Mouse (Mus musculus): ENCODE results near the gene Banf2. TPM values are rescaled to one million over a fixed set of nuclear protein-coding genes. Genes with fewer than 3 reads are reported as not detected.

The Banf2 gene
- polyA plus RNA-seq, 1 experiment from 2014 or later = not detected

DNA sequence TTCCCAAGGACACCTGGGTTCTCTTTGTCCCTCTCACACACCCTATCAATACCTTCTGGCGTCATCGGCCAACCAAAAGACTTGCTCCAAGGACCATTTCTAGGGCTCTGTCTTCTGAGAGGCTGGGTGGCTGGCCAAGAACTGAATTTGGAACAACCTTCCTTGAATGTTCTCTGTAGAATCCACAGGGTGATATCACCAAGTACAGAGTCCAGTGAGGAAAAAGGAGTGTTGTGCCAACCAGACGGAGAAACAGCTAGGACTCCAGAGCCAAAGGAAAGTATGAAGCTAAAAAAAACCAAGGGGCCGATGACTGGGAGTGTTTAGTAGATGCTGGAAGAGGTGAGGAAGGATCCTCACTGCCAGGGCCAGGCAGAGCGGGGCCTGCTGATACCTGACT lies 74.5 kb downstream of the Banf2 start:
- Histone ChIP-seq H3K36me3 (ENCODE audit: control insufficient read depth, insufficient read depth) (no peaks in the 10 kb centered on the region), H3K4me2 (ENCODE audit: low read depth, low read length) (no peak overlapping the region), H3K9ac (ENCODE audit: low read depth, low read length) (no peak overlapping the region), H3K4me1 (ENCODE audit: control insufficient read depth, low read depth, low read length) (no peaks in the 10 kb centered on the region), H3K9me3 (replicated peaks; ENCODE audit: control insufficient read depth, low read length) (no peaks in the 10 kb centered on the region), H3K27ac (ENCODE audit: low read length) (no peak overlapping the region), H3K4me3 (ENCODE audit: low read depth, low read length) (no peak overlapping the region), H3K27me3 (ENCODE audit: control insufficient read depth, insufficient read depth, low read depth, low read length) (no peaks in the 10 kb centered on the region)
- WGBS (ENCODE audit: insufficient replicate concordance) = 58% methylated on average over 5 of the region's 5 CpGs
- ATAC-seq (ENCODE audit: low read depth) = no peak

DNA sequence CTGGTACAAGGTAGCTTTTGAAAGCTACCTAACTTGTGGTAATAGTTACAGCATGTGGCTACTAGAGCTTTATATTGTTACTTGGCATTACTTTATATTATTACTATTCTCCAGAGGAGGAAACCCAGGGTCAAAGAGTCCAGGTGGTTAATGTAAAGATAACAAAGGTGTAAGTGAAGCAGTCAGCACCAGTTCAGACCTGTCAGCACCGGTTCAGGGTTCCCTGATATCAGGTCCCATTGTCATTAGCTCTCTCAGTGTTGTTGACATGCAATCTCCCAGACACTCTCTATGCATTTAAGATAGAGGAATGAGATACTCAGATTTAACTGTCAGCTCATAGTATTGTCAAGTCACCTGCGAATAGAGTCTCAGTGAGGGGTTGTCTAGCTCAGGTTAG lies 75.0 kb downstream of the Banf2 start:
- WGBS (ENCODE audit: insufficient replicate concordance) = 55% methylated on average over 2 of the region's 2 CpGs
- Histone ChIP-seq H3K4me1 (ENCODE audit: control insufficient read depth, low read depth, low read length) (no peaks in the 10 kb centered on the region), H3K27me3 (ENCODE audit: control insufficient read depth, insufficient read depth, low read depth, low read length) (no peaks in the 10 kb centered on the region), H3K4me3 (ENCODE audit: low read depth, low read length) (no peak overlapping the region), H3K9me3 (replicated peaks; ENCODE audit: control insufficient read depth, low read length) (no peaks in the 10 kb centered on the region), H3K9ac (ENCODE audit: low read depth, low read length) (no peak overlapping the region), H3K27ac (ENCODE audit: low read length) (no peak overlapping the region), H3K36me3 (ENCODE audit: control insufficient read depth, insufficient read depth) (no peaks in the 10 kb centered on the region), H3K4me2 (ENCODE audit: low read depth, low read length) (no peak overlapping the region)
- ATAC-seq (ENCODE audit: low read depth) = no peak

- no peak overlapping the region for H3K27ac ChIP-seq (ENCODE audit: low read length)
- 39% methylated on average over 3 of the region's 3 CpGs for WGBS (ENCODE audit: insufficient replicate concordance)
- no peaks in the 10 kb centered on the region for H3K4me1 ChIP-seq (ENCODE audit: control insufficient read depth, low read depth, low read length)
- no peak overlapping the region for H3K4me2 ChIP-seq (ENCODE audit: low read depth, low read length)
- H3K9me3 ChIP-seq (replicated peaks; ENCODE audit: control insufficient read depth, low read length) = no peaks in the 10 kb centered on the region
- H3K27me3 ChIP-seq (ENCODE audit: control insufficient read depth, insufficient read depth, low read depth, low read length) = no peaks in the 10 kb centered on the region
- H3K36me3 ChIP-seq (ENCODE audit: control insufficient read depth, insufficient read depth) = no peaks in the 10 kb centered on the region
- no peak for ATAC-seq (ENCODE audit: low read depth)
- H3K4me3 ChIP-seq (ENCODE audit: low read depth, low read length) = no peak overlapping the region
- H3K9ac ChIP-seq (ENCODE audit: low read depth, low read length) = no peak overlapping the region
Observed at GRCm38 (mm10) chr2:144108376-144108775, 75.5 kb downstream of the Banf2 start.

DNA sequence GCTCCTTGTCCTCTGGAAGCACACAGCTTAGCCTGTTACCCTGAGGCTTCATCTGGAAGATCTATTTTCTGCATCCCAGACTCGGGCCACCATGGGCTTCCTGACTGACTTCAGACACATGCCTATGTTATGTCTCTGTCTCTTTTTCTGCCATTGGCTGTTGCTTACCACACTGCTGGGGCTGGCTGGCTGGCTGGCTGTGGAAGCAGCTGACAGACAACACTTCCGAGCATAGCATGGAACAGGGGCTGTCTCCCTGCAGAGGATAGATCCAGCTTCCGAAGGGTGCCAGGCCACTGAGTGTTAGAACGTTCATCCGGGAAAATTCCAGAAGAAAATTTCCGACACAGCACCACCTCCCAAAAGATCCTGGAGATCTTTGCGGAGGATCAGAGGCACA lies 79.1 kb downstream of the Banf2 start:
- WGBS (ENCODE audit: insufficient replicate concordance) = 63% methylated on average over 7 of the region's 7 CpGs
- H3K27me3 ChIP-seq (ENCODE audit: control insufficient read depth, insufficient read depth, low read depth, low read length) = no peaks in the 10 kb centered on the region
- H3K4me3 ChIP-seq (ENCODE audit: low read depth, low read length) = no peak overlapping the region
- H3K36me3 ChIP-seq (ENCODE audit: control insufficient read depth, insufficient read depth) = no peaks in the 10 kb centered on the region
- H3K9me3 ChIP-seq (replicated peaks; ENCODE audit: control insufficient read depth, low read length) = no peaks in the 10 kb centered on the region
- no peak for ATAC-seq (ENCODE audit: low read depth)
- H3K4me2 ChIP-seq (ENCODE audit: low read depth, low read length) = no peak overlapping the region
- no peak overlapping the region for H3K27ac ChIP-seq (ENCODE audit: low read length)
- no peaks in the 10 kb centered on the region for H3K4me1 ChIP-seq (ENCODE audit: control insufficient read depth, low read depth, low read length)
- H3K9ac ChIP-seq (ENCODE audit: low read depth, low read length) = no peak overlapping the region

- 14% methylated on average over 5 of the region's 5 CpGs for WGBS (ENCODE audit: insufficient replicate concordance)
- Histone ChIP-seq H3K4me1 (ENCODE audit: control insufficient read depth, low read depth, low read length) (no peaks in the 10 kb centered on the region), H3K9me3 (replicated peaks; ENCODE audit: control insufficient read depth, low read length) (no peaks in the 10 kb centered on the region), H3K9ac (ENCODE audit: low read depth, low read length) (no peak overlapping the region), H3K36me3 (ENCODE audit: control insufficient read depth, insufficient read depth) (no peaks in the 10 kb centered on the region), H3K4me3 (ENCODE audit: low read depth, low read length) (no peak overlapping the region), H3K27me3 (ENCODE audit: control insufficient read depth, insufficient read depth, low read depth, low read length) (no peaks in the 10 kb centered on the region), H3K27ac (ENCODE audit: low read length) (no peak overlapping the region), H3K4me2 (ENCODE audit: low read depth, low read length) (no peak overlapping the region)
- ATAC-seq (ENCODE audit: low read depth) = no peak
Observed at GRCm38 (mm10) chr2:144112666-144113065, 79.8 kb downstream of the Banf2 start.

- no peak for ATAC-seq (ENCODE audit: low read depth)
- H3K9me3 ChIP-seq (replicated peaks; ENCODE audit: control insufficient read depth, low read length) = no peaks in the 10 kb centered on the region
- no peaks in the 10 kb centered on the region for H3K36me3 ChIP-seq (ENCODE audit: control insufficient read depth, insufficient read depth)
- no peak overlapping the region for H3K4me3 ChIP-seq (ENCODE audit: low read depth, low read length)
- H3K9ac ChIP-seq (ENCODE audit: low read depth, low read length) = no peak overlapping the region
- H3K27me3 ChIP-seq (ENCODE audit: control insufficient read depth, insufficient read depth, low read depth, low read length) = no peaks in the 10 kb centered on the region
- no peak overlapping the region for H3K27ac ChIP-seq (ENCODE audit: low read length)
- H3K4me1 ChIP-seq (ENCODE audit: control insufficient read depth, low read depth, low read length) = no peaks in the 10 kb centered on the region
- WGBS (ENCODE audit: insufficient replicate concordance) = 56% methylated on average over 2 of the region's 2 CpGs
- no peak overlapping the region for H3K4me2 ChIP-seq (ENCODE audit: low read depth, low read length)
Observed at GRCm38 (mm10) chr2:144118061-144118460, 85.2 kb downstream of the Banf2 start.

GRCm38 (mm10) chr2:144120186-144120823 lies 87.4 kb downstream of the Banf2 start:
- Histone ChIP-seq H3K27me3 (ENCODE audit: control insufficient read depth, insufficient read depth, low read depth, low read length) (no peaks in the 10 kb centered on the region), H3K9me3 (replicated peaks; ENCODE audit: control insufficient read depth, low read length) (no peaks in the 10 kb centered on the region), H3K9ac (ENCODE audit: low read depth, low read length) (no peak overlapping the region), H3K27ac (ENCODE audit: low read length) (no peak overlapping the region), H3K4me1 (ENCODE audit: control insufficient read depth, low read depth, low read length) (no peaks in the 10 kb centered on the region), H3K4me2 (ENCODE audit: low read depth, low read length) (no peak overlapping the region), H3K36me3 (ENCODE audit: control insufficient read depth, insufficient read depth) (no peaks in the 10 kb centered on the region), H3K4me3 (ENCODE audit: low read depth, low read length) (no peak overlapping the region)
- ATAC-seq (ENCODE audit: low read depth) = no peak
- WGBS (ENCODE audit: insufficient replicate concordance) = 55% methylated on average over 7 of the region's 7 CpGs

DNA sequence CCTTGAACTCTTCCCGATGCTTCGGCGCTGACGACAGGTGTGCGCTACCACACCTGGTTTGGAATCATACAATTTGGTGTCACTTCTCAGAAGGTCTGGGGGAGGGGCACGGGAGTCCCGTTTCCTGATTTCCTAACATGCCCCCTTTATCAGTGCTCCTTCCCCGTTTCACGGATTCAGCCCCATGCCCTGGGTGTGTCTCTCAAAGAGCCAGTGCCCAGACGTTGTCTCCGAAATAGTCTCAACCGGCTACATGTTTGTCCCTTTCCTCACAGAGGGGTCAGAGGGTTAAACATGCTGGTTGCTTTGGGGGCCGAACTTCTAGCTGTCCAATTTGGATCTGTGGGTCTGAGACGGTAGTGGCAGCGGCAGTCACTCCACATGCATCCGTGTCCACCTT lies 89.2 kb downstream of the Banf2 start:
- Histone ChIP-seq H3K27me3 (ENCODE audit: control insufficient read depth, insufficient read depth, low read depth, low read length) (no peaks in the 10 kb centered on the region), H3K4me2 (ENCODE audit: low read depth, low read length) (no peak overlapping the region), H3K9ac (ENCODE audit: low read depth, low read length) (no peak overlapping the region), H3K27ac (ENCODE audit: low read length) (no peak overlapping the region), H3K9me3 (replicated peaks; ENCODE audit: control insufficient read depth, low read length) (no peaks in the 10 kb centered on the region), H3K4me3 (ENCODE audit: low read depth, low read length) (no peak overlapping the region), H3K36me3 (ENCODE audit: control insufficient read depth, insufficient read depth) (no peaks in the 10 kb centered on the region), H3K4me1 (ENCODE audit: control insufficient read depth, low read depth, low read length) (no peaks in the 10 kb centered on the region)
- WGBS (ENCODE audit: insufficient replicate concordance) = 77% methylated on average over 16 of the region's 16 CpGs
- no peak for ATAC-seq (ENCODE audit: low read depth)

Data from liver, embryonic 16.5 days (tissue).